Mouse (Mus musculus) stomach, postnatal 0 days (tissue): ENCODE results near the gene Pitpnm1. TPM values are rescaled to one million over a fixed set of nuclear protein-coding genes. Genes with fewer than 3 reads are reported as not detected.
A peak's percentile ranks its signal among the peaks of the same experiment; 100 is the strongest.

Source experiments
- ATAC-seq: fragments of 200-750 bp; cut with Nextera tagmentation; 2 replicates; pipeline ENCODE4 v1.8.0; 2017; ENCODE audit not compliant: low FRiP score, low TSS enrichment
- DNase-seq: peaks from one replicate; pipeline ENCODE4 v3.0.0-alpha.2; 2016; ENCODE audit warnings: low spot score
- H3K27ac ChIP-seq: fragments of 300-500 bp; sonication (generic); replicated peaks from 2 replicates; pipeline ENCODE4 v1.5.1; 2014; ENCODE audit warnings: mild to moderate bottlenecking, control low read depth
- H3K27me3 ChIP-seq: fragments of 300-500 bp; sonication (generic); 2 replicates; pipeline ENCODE4 v1.6.1; 2014; ENCODE audit warnings: low read length; ENCODE audit not compliant: control insufficient read depth, insufficient read depth
- H3K36me3 ChIP-seq: fragments of 300-500 bp; sonication (generic); 2 replicates; pipeline ENCODE4 v1.6.1; 2014; ENCODE audit warnings: low read length, mixed read lengths; ENCODE audit not compliant: control insufficient read depth, insufficient read depth
- H3K4me1 ChIP-seq: fragments of 300-500 bp; sonication (generic); replicated peaks from 2 replicates; pipeline ENCODE4 v1.6.1; 2014; ENCODE audit warnings: antibody characterized with exemption; ENCODE audit not compliant: control insufficient read depth, insufficient read depth
- H3K4me2 ChIP-seq: fragments of 300-500 bp; sonication (generic); replicated peaks from 2 replicates; pipeline ENCODE4 v1.6.1; 2014; ENCODE audit warnings: low read depth, mild to moderate bottlenecking, control low read depth, moderate library complexity
- H3K4me3 ChIP-seq: fragments of 300-500 bp; sonication (generic); 2 replicates; pipeline ENCODE4 v1.5.1; 2014; ENCODE audit warnings: low read depth, low read length, control low read depth
- H3K9ac ChIP-seq: fragments of 300-500 bp; sonication (generic); 2 replicates; pipeline ENCODE4 v1.6.1; 2014; ENCODE audit warnings: mild to moderate bottlenecking, low read length, control low read depth, mixed read lengths
- H3K9me3 ChIP-seq: fragments of 300-500 bp; sonication (generic); 2 replicates; pipeline ENCODE4 v1.6.1; 2016; ENCODE audit warnings: low read length; ENCODE audit not compliant: control insufficient read depth
- CTCF ChIP-seq: IDR thresholded peaks from 2 replicates; pipeline ENCODE4 v1.5.1; 2016; ENCODE audit warnings: antibody characterized with exemption, low read depth, mild to moderate bottlenecking, moderate library complexity
- EP300 ChIP-seq: optimal IDR thresholded peaks from 2 replicates; pipeline ENCODE3; 2016; ENCODE audit warnings: antibody characterized with exemption
- WGBS: fragments of 180-500 bp; shearing (Covaris S2); extraction: QIAGEN DNeasy Blood & Tissue Kit; methylation state at CpG from one replicate; pipeline ENCODE4 v1.1.7; 2014; 5-methylcytosine and 5-hydroxymethylcytosine counted together
- polyA plus RNA-seq: library from polyadenylated mRNA; unstranded; fragments of >200 nt; fragmentation: Nextera tagmentation; extraction: Ambion mirVana; gene quantifications from 2 replicates; pipeline ENCODE4 v1.2.1, GENCODE M21; 2015

Gene Pitpnm1
- polyA plus RNA-seq, 1 experiment from 2014 or later = 8.3 TPM

DNA sequence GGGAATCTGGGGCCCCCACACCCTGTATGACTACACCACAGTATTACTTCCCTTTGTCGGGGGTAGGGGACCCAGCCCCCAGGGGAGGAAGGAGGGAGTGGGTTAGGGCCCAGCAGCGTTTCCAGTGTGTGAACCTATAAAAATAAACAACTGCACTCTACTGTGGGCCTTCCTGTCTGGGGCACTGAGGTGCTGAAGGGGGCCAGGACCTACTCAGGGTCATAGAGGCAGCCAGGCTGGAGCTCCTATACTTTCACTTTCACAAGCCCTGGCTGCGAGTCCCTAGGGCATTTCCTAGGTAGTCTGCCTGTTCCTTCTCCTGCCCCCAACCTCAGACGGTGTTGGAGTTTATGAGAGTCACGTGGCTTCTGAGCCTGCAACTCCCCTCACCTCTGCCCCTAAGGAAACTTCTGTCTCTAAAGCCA lies 14.0 kb downstream of the Pitpnm1 start:
- H3K9me3 ChIP-seq = no peaks in the 10 kb centered on the region
- H3K9ac ChIP-seq = no peak overlapping the region
- peak; percentile 19; the same call in 1 of the 2 replicates for ATAC-seq
- H3K36me3 ChIP-seq = peaks cover 21% of the 10 kb centered on the region
- WGBS = 25% methylated on average over 5 of the region's 5 CpGs
- H3K4me3 ChIP-seq = no peak overlapping the region
- no peak for TF ChIP-seq CTCF
- TF ChIP-seq EP300 = no peak
- H3K4me1 ChIP-seq = no peaks in the 10 kb centered on the region
- no peak for DNase-seq
- no peaks in the 10 kb centered on the region for H3K27me3 ChIP-seq
- H3K27ac ChIP-seq = peak overlapping the region; percentile 13; the same call in 1 of the 2 replicates
- H3K4me2 ChIP-seq = no peak overlapping the region

DNA sequence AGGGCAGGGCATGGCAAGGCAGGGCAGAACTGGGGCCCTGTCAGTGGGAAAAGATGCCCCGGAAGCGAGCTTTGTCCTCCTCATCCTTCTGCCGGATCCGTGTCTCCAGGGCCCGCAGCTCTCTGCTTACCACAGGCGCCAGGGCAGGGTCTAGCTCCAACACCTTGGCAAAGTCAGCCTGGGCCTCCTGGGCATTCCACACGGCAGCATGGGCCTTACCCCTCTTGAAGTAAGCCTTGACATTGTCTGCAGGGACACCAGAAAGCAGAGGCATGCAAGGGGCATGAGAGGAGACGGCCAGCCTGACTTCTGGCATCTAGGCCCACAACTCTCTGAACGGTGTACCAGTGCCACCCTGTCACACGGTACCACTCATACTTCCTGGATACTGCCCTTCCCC lies 14.8 kb downstream of the Pitpnm1 start:
- DNase-seq (no peak), ATAC-seq (no peak)
- WGBS = 88% methylated on average over 10 of the region's 10 CpGs
- no peak overlapping the region for H3K4me3 ChIP-seq
- TF ChIP-seq CTCF = no peak
- TF ChIP-seq EP300 = no peak
- H3K9ac ChIP-seq = no peak overlapping the region
- H3K9me3 ChIP-seq = no peaks in the 10 kb centered on the region
- H3K4me1 ChIP-seq = no peaks in the 10 kb centered on the region
- peaks cover 21% of the 10 kb centered on the region for H3K36me3 ChIP-seq
- no peaks in the 10 kb centered on the region for H3K27me3 ChIP-seq
- no peak overlapping the region for H3K27ac ChIP-seq
- no peak overlapping the region for H3K4me2 ChIP-seq

DNA sequence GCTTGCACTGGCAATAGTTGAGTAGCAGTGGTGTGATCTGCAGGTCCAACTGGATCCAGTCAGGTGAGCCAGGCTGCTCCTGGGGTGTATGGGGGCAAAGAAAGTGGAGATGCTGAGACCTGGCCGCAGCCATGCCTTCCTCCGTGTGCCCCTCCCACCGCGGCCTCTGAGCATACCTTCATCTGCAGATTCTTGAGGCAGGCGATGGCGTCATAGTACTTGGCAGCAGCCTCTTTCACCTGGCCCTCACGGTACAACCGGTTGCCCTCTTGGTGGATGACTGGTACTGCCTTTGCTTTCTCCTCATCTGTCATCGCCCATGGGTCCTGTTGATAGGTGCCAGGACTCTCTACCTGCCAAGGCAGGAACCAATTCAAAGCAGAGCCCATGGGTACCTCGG lies 15.3 kb downstream of the Pitpnm1 start:
- H3K27ac ChIP-seq = no peak overlapping the region
- DNase-seq (no peak), ATAC-seq (no peak)
- peaks cover 21% of the 10 kb centered on the region for H3K36me3 ChIP-seq
- no peak overlapping the region for H3K4me3 ChIP-seq
- TF ChIP-seq CTCF (no peak), EP300 (no peak)
- WGBS = 94% methylated on average over 10 of the region's 10 CpGs
- no peak overlapping the region for H3K4me2 ChIP-seq
- no peaks in the 10 kb centered on the region for H3K27me3 ChIP-seq
- no peaks in the 10 kb centered on the region for H3K9me3 ChIP-seq
- H3K4me1 ChIP-seq = no peaks in the 10 kb centered on the region
- no peak overlapping the region for H3K9ac ChIP-seq

DNA sequence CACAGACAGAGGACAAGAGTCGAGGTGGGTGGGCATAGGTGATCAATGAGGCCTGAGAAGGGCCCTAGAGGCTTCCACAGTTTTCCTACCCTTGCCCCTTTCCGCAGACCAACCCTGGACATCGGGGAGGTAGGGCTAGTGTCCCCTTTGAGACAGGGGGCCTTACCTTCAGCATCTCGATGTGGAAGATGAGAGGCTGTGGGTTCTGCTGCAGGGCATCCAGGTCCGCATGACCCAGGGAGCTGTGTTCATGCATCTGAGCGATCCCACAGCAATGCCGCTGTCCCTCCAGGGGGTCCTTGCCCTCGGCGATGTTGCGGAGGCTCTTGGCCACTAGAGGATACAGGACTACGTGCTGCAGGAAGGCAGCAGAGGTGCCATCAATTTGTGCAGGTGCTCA lies 16.0 kb downstream of the Pitpnm1 start:
- ATAC-seq = no peak
- H3K9me3 ChIP-seq = no peaks in the 10 kb centered on the region
- TF ChIP-seq EP300 (no peak), CTCF (no peak)
- DNase-seq = no peak
- no peak overlapping the region for H3K27ac ChIP-seq
- H3K9ac ChIP-seq = no peak overlapping the region
- H3K27me3 ChIP-seq = no peaks in the 10 kb centered on the region
- H3K4me1 ChIP-seq = peaks cover 5% of the 10 kb centered on the region
- peaks cover 21% of the 10 kb centered on the region for H3K36me3 ChIP-seq
- 87% methylated on average over 11 of the region's 11 CpGs for WGBS
- no peak overlapping the region for H3K4me2 ChIP-seq
- no peak overlapping the region for H3K4me3 ChIP-seq

DNA sequence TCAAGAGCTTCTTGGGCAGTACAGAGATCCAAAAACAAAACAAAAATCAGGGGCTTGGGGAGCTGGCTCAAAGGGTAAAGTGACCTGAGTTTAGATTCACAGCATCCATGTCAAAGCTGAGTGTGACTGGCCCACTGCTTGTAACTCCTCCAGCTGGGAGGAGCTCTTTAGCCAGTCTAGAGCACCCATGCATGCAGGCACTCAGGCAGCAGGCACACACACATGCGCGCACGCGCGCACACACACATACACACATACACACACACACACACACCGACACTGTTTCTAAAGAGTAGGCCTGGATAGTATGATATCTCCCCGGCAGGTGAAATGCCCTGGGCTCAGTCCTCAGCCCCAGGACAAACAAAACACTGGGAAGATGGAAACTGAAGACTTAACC lies 17.2 kb downstream of the Pitpnm1 start:
- 92% methylated on average over 7 of the region's 7 CpGs for WGBS
- no peak for DNase-seq
- Histone ChIP-seq H3K4me2 (no peak overlapping the region), H3K27me3 (no peaks in the 10 kb centered on the region), H3K4me1 (peaks cover 7% of the 10 kb centered on the region), H3K9ac (no peak overlapping the region), H3K36me3 (peaks cover 19% of the 10 kb centered on the region), H3K27ac (no peak overlapping the region), H3K4me3 (no peak overlapping the region), H3K9me3 (no peaks in the 10 kb centered on the region)
- no peak for TF ChIP-seq EP300
- no peak for TF ChIP-seq CTCF
- ATAC-seq = no peak

DNA sequence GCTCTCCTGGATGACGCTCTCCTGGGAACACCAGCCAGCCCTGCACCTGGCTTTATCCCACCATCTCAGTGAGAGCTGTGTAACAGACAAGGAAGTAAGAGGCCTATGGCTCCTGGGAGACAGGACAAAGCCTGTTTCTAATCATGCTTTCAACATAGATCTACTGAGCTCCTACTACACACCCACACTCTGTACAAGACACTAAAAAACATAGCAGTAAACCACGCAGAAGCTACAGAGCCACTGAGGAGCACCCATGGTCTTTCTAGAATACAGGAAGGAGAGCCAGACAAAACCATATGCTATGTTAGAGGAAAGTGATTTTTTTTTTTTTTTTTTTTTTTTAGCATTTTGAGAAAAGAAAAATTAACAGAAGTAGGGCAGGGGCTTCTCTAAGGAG lies 18.6 kb downstream of the Pitpnm1 start:
- 91% methylated on average over 2 of the region's 2 CpGs for WGBS

More for the DNA sequence above, 18.6 kb downstream of the Pitpnm1 start:
- no peak overlapping the region for H3K9ac ChIP-seq
- DNase-seq (no peak), ATAC-seq (no peak)
- no peak overlapping the region for H3K4me2 ChIP-seq
- no peaks in the 10 kb centered on the region for H3K9me3 ChIP-seq
- peaks cover 16% of the 10 kb centered on the region for H3K36me3 ChIP-seq
- TF ChIP-seq EP300 (no peak), CTCF (no peak)
- peaks cover 7% of the 10 kb centered on the region for H3K4me1 ChIP-seq
- no peak overlapping the region for H3K4me3 ChIP-seq
- no peak overlapping the region for H3K27ac ChIP-seq
- no peaks in the 10 kb centered on the region for H3K27me3 ChIP-seq
